Mouse (Mus musculus): Measurements from ENCODE around the gene Camk1.

GRCm38 (mm10) chr6:113301350-113301749 is 42.4 kb downstream of the Camk1 start:
- no peak for TF ChIP-seq CTCF (conservative IDR thresholded peaks at IDR 0.05 in 1 of 2, IDR thresholded peaks at IDR 0.05 in 1 of 2; ENCODE audit: low read depth in 2 of 2, low read length in 2 of 2)
- TF ChIP-seq NELFE (IDR thresholded peaks at IDR 0.05; ENCODE audit: low read depth, low read length) = no peak
- TF ChIP-seq POLR2A (IDR thresholded peaks at IDR 0.05; ENCODE audit: low read depth, low read length) = no peak
- no peak for TF ChIP-seq SIN3A (IDR thresholded peaks at IDR 0.05; ENCODE audit: low read length)
- no peak for TF ChIP-seq EP300 (IDR thresholded peaks at IDR 0.05; ENCODE audit: low read length)
- no peak for TF ChIP-seq MYC (IDR thresholded peaks at IDR 0.05; ENCODE audit: low read depth, low read length)
- no peak for TF ChIP-seq E2F4 (IDR thresholded peaks at IDR 0.05; ENCODE audit: insufficient replicate concordance, low read depth, low read length)
- no peak for TF ChIP-seq RCOR1 (conservative IDR thresholded peaks at IDR 0.05; ENCODE audit: low read depth, low read length)
- no peak for TF ChIP-seq HCFC1 (IDR thresholded peaks at IDR 0.05; ENCODE audit: low read depth, low read length)
- TF ChIP-seq MAX (IDR thresholded peaks at IDR 0.05; ENCODE audit: low read length) = no peak
- TF ChIP-seq GABPA (IDR thresholded peaks at IDR 0.05; ENCODE audit: insufficient replicate concordance, low read depth, low read length) = no peak
